13 mouse cellular contexts compared by ENCODE assay signal in the genomic region with DNA sequence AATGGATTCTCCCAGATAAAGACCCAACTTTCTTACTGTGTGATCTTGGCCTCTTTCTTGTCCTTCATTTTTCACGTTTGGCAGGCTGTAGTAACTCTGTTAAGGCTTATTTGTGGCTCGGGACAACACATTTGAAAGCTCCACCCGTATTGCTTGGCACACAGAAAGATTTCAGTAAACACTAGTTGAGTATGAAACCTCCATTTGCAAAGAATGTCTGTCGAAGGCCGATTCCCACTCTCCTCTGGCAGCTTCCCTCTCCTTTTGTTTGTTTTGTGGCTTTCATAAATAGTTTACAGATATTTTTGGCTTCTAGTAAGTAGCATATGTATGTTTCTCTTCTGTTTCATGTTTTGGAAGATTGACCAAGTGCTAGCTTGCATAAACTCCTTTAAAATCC.
"Had no signal": no experiment of that assay in that cellular context is flagged by ENCODE, and none has a peak within 500 bp of the region (broad histone marks: within the 10 kb centered on the region; RNA-seq: fewer than 3 reads in every experiment).

No protein-coding gene starts in this region.

- H3K27ac ChIP-seq: limb, embryonic 10.5 days; liver, embryonic 15.5 days; midbrain, embryonic 10.5 days; neural tube, embryonic 15.5 days had no signal

- H3K9ac ChIP-seq: liver, embryonic 15.5 days; neural tube, embryonic 15.5 days had no signal

- ATAC-seq: inflammation-experienced regulatory T-cells, adult 6 months; intestine, postnatal 0 days had no signal

- H3K4me1 ChIP-seq: limb, embryonic 10.5 days; liver, embryonic 15.5 days; midbrain, embryonic 10.5 days; neural tube, embryonic 15.5 days had no signal

- H3K4me3 ChIP-seq: limb, embryonic 10.5 days; liver, embryonic 15.5 days; midbrain, embryonic 10.5 days; myocyte; neural tube, embryonic 15.5 days had no signal

- H3K27me3 ChIP-seq: liver, embryonic 15.5 days; neural tube, embryonic 15.5 days had no signal

- H3K9me3 ChIP-seq: limb, embryonic 10.5 days; liver, embryonic 15.5 days; midbrain, embryonic 10.5 days; neural tube, embryonic 15.5 days had no signal

- H3K36me3 ChIP-seq: limb, embryonic 10.5 days; liver, embryonic 15.5 days; midbrain, embryonic 10.5 days; neural tube, embryonic 15.5 days had no signal

- DNase-seq: kidney, postnatal 14 days; lung, adult 2 months; midbrain, embryonic 14.5 days; right cerebral cortex, adult 18-20 months; thymus, postnatal 4 days had no signal

- H3K4me2 ChIP-seq: liver, embryonic 11.5 days; liver, embryonic 15.5 days; neural tube, embryonic 15.5 days had no signal
